ENCODE assay signal across 7 mouse cellular contexts in the genomic region with DNA sequence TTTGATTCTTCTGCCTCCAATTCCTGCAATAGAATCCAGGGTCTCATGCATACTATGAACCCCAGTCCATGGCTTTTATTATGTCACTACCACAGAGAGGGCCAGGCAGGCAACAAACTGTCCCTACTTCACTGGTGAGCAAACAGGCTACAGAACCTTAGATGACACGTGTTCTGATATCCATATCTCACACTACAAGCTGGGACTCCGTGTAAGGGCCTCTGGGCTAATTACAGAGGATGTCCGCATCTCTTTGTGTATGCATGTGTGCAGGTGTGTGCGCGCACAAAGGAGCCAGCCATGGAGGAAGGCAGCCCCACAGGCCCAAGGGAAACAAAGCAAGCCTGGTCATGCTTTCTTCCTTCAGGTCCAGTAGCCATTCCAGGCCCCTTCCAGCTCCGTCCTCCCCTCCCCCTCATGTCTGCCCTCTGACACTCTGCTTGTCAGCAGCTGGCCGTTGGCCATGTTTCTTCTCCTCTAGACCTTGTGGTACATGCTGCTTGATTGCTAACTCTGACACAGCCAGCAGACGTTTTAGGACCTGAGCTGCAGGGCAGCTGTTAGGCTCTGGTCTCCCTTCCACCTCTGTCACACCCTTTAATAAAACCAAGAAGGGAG. TPM values are rescaled to one million over a fixed set of nuclear protein-coding genes. Genes with fewer than 3 reads are reported as not detected.
A peak's percentile ranks its signal among the peaks of the same experiment; 100 is the strongest.
DNase-seq lines count a peak whose midpoint lies in the region; ATAC-seq lines count a peak whose summit lies in the region.

No protein-coding gene starts in this region.

- intact Hi-C loops in heart, postnatal 10 days (cut with DNase I): no loop called here

- ATAC-seq in cerebellum, adult (ENCODE audit: insufficient number of reproducible peaks, low FRiP score, low TSS enrichment): no peak

- peak; percentile 55 for DNase-seq in NIH3T3 (ENCODE audit: low read depth)
- peak; percentile 61 for DNase-seq in embryo, embryonic 11 days
- peak; percentile 76 to 77 for DNase-seq in heart, postnatal 10 days
- DNase-seq in kidney, postnatal 4 days: peak; percentile 74 to 83
- no peak for DNase-seq in layer of hippocampus, adult 18-20 months (ENCODE audit: low spot score in 2 of 2)
- DNase-seq in left cerebral cortex, adult 18-20 months (ENCODE audit: low spot score in 2 of 2): no peak

RNA-seq across cellular contexts. Expression of a gene that starts 0.5 kb away (rescaled TPM):
- under 1 TPM; 0.35 to 0.48 TPM for total RNA-seq in heart, postnatal 10 days (2021)
- 1 to 10 TPM; 3.8 to 5.9 TPM for total RNA-seq in layer of hippocampus, adult 18-20 months (2021)
- total RNA-seq in left cerebral cortex, adult 18-20 months (2021): 1 to 10 TPM; 2.9 to 3.8 TPM

Comparison
In these comparisons a context has a peak if more than half of its experiments do, and no peak if none do; other contexts are left out.
1. DNase-seq: peak in NIH3T3 (single experiment), embryo, embryonic 11 days (single experiment), heart, postnatal 10 days (2 of 2) and kidney, postnatal 4 days (2 of 2); none in layer of hippocampus, adult 18-20 months (0 of 2) and left cerebral cortex, adult 18-20 months (0 of 2).